Mouse (Mus musculus): ENCODE data around the gene Cherp.

The Cherp gene

DNA sequence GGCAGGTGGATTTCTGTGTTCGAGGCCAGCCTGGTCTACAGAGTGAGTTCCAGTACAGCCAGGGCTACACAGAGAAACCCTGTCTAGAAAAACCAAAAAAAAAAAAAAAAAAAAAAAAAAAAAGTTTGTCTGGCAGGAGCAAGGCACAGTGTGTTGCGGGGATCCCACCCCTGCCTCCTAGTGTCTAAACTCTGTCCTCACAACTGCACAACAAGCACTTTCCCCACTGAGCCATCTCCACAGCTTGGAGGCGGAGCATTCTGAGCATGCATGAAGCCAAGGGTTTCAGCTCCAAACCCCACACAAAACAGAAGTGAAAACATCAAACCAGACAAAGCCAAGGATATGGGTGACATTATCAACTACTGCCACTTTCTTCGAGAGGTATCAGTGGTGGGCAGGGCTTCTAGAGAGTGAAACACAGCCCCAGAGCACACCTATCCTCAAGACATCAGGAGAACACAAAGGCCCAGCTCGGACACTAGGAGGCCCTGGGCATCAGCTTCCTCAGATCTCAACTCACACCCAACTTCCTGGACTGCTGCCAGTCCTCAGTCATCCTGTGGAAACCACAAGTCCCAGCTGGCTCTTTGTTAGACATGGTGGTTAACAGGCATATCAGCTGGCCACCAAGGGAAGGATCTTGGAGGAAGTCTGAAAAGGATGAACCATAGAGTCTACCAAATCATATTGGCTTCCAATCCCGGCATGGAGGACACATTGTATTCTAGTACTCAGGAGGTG is 10.6 kb upstream of the Cherp start:
- DNase-seq (ENCODE audit: low read depth, low spot score): no peak

DNA sequence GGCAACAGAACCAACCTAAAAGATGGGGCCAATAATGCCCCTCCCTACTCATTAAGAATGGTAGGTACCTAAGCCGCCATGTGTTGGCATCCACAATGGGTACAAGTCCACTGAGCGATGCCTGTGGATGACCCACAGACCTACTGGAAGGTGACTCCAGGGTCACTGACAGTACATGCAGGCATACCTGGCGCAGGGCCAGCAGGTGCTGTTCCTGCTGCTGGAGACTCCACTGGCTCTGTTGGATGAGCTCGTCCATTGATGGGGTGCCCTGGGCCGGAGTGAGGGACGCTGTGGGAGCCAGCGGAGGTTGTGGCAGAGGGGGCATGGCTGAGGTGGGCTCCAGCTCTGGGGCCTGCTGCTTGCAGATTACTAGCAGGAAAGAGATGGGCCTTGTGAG is 4.3 kb downstream of the Cherp start:
- DNase-seq (ENCODE audit: low read depth, low spot score): no peak

DNA sequence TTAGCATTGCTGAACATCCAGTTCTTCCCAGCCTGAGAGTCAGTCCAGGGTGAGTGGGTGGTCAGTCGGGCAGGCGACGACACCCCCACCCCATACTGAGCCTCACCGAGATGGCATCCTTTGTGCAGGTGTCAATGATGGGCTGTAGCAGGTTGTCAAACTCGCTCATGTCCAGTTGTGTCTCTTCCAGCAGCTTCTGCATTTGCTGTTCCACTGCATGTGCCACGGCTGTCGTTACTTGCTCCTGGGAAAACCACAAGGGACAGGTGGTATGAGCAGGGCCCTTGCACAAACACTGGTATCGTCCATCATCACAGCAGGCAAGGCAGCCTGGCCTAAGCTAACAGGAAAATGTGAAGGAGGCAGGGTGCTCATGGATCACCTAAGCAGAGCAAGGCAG is 5.0 kb downstream of the Cherp start:
- no peak for DNase-seq (ENCODE audit: low read depth, low spot score)

DNA sequence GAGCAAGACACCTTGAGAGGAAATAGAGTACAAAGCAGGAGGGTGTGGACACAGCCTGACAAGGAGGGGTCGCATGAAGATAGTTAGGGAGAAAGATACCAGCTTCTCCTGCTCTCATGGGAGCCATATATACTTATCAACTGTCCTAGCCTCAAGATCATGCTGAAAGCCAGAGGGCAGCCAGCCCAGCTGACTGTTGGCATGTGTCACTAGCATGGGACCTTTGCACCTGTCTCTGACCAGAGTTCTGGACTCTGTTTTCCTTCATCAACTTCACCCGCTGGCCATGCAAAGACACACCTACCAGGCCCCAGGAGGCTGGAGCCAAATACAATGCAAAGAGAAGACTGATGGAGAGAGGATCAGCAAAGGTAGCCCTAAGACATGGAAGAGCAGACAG is 5.8 kb downstream of the Cherp start:
- no peak for DNase-seq (ENCODE audit: low read depth, low spot score)

DNA sequence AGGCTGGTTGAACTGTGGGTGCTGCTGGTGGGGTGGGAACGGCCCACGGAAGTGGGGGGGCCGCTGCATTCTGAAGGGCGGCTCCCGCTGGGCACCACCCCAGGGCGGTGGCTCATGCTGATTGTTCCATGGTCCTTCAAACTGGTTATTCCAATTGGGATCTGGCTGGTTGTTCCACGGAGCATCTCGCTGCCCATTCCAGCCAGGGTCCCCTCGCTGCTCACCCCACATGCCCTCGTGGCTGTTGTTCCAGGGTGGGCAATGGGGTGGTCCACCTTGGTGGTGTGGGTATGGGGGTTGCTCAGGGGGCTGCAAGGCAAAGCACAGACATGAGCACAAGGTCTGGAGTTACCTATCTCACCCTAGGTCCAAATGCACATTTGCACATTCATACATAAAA is 10.8 kb downstream of the Cherp start:
- no peak for DNase-seq (ENCODE audit: low read depth, low spot score)

DNA sequence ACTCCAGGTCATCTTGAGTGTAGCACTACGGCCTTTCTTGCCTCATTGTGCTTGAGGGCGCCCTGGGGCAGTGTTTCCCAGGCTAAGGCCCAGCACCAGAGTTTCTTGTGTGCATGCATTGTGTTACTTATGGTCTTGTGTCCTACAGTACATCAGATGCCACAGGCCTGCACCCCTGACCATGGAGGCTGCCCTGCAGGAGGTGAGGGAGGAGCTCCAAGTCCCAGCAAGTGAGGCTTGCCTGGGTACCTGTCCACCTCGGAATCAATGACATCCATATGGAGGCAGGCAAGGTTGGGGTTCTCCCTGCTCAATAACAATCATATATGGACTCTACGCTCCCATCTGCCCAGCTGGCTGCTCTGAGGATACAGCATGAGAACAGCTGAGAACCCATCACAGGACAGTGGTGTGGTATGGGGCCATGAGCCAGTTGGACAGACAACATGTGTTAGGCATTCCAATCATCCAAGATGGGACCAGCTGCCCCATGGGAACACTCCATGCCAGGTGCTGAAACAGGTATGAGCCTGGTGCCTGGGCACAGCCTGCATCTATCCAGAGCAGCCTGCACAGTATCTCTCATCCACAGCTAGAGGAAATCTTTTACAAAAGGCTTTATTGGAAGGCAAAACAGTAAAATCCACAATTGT is 15.0 kb downstream of the Cherp start:
- no peak for DNase-seq (ENCODE audit: low read depth, low spot score)

DNA sequence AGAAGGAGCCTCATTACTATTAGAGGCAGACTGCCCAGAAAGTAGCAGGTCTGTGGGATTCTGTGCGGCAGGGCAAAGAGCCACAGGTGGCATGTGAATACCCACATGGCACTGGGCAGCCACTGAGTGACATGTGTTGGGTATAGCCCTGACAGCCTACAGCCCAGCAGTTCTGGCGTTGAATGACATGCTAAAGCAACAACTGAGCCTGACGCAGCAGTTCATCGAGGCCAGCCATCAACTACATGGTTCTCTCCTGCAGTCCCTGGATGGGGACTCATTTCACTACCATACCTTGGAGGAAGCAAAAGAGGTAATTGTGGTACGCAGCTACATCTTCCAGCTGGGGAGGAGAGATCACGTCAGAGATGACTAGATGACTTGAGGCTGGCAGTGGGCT is 16.6 kb downstream of the Cherp start:
- no peak for DNase-seq (ENCODE audit: low read depth, low spot score)

DNA sequence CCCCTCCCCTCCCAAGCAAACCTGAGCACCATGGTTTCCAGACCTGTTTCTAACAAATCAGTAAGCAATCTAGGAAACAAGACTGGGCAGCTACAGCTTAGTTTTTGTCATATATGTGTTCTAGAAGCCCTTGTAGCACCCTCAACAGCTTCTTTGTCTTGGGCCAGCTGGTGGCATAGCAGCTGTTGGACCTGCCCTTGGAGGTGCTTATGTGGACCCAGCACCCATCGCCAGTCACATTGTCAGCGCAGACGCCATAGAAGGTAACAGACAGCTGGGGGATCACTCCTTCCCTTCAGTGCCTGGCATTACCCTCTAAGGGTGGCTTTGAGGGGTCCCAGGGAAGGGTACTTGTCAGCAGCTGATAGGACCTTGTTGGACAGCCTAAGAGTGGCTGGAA is 17.2 kb downstream of the Cherp start:
- no peak for DNase-seq (ENCODE audit: low read depth, low spot score)

DNA sequence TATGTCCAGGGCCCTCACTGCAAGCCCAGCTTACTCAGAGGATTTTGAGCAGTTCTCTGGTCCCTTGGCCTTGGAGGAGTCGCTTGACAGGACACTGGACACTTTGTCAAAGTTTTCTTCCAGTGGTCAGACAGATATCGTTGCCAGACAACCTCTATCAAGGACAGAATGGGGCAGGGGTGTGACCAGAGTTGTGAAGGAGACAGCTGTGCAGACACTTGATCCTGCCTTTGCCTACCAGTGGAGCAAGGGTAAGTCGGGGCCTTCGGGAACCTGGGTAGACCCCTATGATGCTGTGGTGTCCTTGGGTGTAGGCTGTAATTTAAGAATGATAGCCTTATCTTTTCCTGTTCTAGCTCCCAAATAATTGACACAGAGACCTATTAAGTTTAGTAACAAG is 19.7 kb downstream of the Cherp start:
- no peak for DNase-seq (ENCODE audit: low read depth, low spot score)

DNA sequence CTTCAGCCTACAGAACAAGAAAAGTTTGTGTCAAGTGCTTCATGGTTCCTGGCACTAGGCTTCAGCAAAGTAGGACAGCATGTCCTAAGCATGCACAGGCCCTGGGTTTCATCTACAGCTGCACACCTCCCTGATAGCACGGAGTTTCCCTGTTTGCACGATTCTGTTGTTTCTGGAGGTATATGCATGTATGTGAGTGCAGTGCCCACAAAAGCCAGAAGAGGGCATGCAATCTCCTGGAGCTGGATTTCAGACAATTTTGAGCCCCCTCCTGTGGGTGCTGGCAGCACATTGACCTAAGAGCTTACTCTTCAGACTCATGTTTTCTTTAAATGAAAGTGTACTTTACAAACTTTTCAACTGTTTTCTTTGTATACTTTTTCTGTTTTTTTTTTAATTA is 21.1 kb downstream of the Cherp start:
- DNase-seq (ENCODE audit: low read depth, low spot score): no peak

DNA sequence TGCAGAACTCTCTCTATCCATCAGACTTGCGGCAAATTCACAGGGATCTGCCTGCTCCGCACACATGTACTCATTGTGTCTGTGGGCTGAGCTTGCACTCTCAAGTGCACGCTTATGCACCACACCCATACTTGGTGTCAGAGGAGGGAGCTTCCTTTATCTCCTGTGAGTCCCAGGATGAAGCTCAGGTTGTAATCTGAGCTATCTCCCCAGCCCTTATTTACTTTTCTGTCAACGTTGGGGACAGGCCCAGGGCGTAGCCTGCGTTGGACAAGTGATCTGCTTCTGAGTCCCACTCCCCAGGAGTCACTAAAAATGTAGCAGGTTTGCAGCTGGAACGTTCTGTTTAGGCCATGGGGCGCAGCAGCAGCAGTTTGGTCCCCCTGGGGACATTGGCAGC is 23.5 kb downstream of the Cherp start:
- no peak for DNase-seq (ENCODE audit: low read depth, low spot score)

DNA sequence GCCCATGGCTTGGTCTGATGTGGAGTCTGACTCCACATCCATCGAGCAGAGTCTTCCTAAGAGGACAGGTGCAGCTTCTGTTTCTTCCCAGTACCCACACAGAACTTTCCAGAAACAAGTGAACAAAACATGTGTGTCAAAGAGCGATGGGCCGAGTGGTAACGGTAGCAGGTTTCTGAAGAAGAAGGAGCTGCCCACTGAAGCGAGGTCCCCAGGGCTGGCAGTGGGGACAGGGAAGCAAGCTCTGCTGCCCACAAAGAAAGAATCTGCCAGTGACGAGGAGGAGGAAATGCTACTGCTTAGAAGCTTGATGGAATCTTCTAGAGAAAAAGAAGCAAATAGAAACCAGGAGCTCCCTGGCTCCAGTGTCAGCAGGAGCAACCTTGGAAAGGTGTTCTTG is 30.0 kb downstream of the Cherp start:
- DNase-seq (ENCODE audit: low read depth, low spot score): no peak

DNA sequence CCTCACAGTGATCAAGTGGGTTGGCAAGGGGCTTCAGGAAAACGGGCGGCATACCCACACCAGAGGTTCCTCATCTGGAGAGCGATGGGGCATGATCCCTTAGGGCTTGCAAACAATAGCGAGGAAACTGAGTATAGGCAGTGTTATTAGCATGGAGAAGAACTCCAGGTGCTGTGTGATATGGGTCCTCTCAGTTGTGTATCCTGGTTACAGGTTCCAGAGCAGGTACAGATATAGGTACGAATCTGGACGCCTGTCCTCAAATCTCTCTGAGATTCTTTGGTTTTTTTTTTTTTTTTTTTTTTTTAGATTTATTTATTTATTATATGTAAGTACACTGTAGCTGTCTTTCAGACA is 31.1 kb downstream of the Cherp start:
- no peak for DNase-seq (ENCODE audit: low read depth, low spot score)

DNA sequence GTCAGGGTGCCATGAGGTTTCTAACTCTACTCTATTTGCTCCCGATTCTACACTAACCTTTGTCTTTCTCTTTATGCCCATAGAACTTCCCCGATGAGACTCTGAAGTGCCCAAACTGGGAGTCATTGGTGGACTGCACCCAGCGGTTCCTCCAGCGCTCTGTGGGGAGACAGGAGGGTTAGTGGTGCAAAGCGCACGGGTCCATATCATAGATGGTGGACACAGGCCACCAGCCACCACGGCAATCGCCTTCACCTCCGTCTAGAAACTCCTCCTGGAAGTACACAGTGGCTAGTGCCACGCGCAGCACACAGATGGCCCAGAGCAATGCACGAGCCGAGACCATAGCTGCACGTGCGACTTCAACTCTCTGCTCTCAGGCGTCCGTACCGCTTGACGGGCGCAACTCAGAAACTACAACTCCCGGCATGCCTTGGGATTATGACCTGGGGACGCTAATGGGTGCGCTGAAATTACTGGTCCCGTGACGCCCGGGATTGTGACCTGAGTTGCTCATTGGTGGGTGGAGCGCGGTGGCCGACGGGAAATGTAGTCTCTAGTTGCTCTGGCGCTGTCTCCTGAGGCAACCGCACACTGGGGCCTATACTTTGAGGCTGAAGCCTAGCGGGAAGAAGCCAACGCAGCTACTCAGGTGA is 31.6 kb downstream of the Cherp start, which contains the start of the genes Calr3 and 1700030K09Rik:
Gene Calr3 (minus strand): TSS at position 533 of the 656 bp plus-strand sequence.
Gene 1700030K09Rik (plus strand): TSS at position 543 of the 656 bp plus-strand sequence.
- DNase-seq (ENCODE audit: low read depth, low spot score): peak; percentile 95

DNA sequence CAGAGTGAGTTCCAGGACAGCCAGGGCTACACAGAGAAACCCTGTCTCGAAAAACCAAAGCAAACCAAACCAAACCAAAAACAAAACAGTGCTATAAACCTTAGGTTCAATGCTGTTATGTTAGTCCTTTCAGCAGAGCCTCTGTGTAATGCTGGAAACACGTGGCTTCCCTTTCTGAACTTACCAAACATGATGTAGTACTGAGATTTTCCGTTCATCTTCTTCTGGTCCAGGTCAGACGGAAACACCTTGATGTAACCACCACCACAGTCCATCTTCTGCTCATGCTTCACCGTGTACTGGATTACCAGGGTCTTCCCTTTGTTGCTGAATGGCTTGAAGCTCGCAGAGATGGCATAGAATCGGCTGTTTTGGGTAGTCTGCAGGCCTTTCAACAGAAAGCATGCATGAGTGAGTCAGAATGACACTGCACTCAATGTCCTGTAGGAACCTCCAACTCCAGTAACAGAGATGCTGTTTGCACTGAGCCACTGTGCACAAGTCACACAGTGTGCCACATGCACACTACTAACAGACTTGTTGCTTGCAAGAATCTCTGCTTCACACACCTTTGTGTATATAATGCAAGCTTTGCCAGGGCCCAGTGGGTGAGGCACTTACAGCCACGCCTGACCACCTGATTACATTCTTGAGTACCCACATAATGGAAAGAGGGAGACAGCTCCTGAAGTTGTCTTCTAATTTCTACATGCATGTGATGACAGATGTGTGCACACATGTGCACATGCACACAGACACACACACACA is 36.6 kb downstream of the Cherp start:
- DNase-seq (ENCODE audit: low read depth, low spot score): no peak

DNA sequence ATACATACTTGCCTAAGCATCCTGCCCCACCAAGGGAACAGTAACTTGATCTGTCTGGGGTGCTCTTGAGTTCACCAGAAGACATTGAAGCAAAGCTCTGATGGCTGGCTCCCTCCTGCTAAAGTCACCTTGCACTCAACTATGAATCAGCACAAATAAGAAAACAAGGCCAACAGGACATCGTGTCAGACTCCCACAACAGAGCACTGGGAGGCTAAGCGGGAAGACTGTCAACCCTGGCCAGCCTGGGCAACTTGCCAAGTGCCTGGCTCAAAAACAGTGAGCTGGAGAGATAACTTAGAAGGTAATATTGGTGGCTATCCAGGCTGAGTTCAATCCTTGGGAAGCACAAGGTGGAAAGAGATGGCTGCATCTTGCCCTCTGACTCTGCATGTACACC is 40.1 kb downstream of the Cherp start:
- no peak for DNase-seq (ENCODE audit: low read depth, low spot score)

DNA sequence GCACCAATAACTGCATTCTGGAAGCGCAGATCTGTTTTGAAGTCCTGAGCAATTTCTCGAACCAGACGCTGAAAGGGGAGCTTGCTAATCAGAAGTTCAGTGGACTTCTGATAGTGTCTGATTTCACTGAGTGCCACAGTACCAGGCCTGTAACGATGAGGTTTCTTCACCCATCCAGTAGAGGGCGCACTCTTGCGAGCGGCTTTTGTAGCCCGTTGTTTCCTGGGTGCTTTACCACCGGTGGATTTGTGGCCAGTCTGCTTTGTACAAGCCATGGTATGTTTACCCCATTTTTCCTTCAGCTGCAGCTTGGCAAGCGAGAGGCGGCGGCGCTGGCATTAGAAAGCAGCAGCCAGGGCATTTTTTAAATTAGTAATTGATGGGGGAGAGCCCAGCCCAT is 45.4 kb downstream of the Cherp start:
- no peak for DNase-seq (ENCODE audit: low read depth, low spot score)

DNA sequence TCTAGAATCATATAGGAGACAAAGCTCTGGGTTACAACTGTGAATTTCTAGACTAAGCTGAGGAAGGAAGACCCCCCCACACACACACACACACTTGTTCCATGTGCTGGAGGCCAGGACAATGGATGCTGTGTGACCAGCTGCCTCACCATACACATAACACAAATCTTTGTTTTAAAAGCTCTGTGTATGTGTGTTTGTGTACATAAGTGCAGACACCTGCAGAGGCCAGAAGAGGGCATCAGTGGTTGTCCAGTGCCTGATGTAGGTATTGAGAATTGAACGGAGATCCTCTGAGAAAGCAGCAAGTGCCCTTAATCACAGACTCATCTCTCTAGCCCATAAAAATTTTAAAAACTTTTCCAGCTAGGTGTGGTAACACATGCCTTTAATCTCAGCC is 52.1 kb downstream of the Cherp start:
- DNase-seq (ENCODE audit: low read depth, low spot score): no peak

DNA sequence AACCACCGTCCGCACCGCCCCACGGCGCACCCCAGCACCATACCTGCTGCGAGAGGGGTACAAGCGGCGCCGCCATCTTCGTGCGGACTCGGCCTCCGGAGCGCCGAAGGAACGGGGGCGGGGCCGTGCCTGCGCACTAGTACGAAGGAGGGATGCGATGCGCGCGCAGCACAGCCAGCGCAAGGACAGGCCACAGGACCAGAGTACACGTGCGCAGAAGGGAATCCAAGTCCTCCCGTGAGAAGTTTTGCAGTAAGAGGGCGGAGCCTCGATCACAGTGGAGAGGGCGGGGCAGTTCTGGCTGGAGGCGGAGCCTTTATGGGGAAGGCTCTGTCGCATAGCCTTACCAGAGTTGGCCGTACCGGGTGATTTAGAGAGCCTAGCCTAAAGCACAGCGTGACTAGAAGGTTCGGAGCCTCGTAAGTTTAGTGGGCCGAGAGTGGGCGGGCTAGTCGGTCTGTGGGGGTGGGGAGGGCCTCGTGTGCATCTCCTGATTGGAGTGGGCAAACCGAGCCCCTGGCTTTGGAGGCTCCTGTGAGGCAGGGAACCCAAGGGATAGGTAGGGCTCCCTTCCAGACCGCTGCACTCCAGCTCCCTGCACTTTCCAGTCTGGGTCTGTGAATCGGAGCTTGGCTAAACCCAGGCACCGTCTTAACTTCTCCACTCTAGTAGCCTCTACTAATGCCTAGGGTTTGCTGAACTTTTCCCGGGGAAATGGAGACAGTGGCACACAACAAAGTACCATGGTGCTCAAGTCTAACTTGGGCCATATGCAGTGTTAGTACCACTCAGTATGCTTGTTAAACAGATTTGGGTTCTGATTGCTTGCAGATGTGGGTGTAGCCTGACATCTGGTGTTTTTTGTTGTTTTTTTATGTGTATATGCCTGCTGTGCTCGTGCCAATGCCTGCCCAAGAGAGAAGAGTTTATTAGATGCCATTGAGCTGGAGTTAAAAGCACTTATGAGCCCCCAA is 53.4 kb downstream of the Cherp start, which contains the start of gene Eps15l1:
Gene Eps15l1 (minus strand): TSS at position 99 of the 974 bp plus-strand sequence.
- DNase-seq (ENCODE audit: low read depth, low spot score): peak; percentile 99

DNA sequence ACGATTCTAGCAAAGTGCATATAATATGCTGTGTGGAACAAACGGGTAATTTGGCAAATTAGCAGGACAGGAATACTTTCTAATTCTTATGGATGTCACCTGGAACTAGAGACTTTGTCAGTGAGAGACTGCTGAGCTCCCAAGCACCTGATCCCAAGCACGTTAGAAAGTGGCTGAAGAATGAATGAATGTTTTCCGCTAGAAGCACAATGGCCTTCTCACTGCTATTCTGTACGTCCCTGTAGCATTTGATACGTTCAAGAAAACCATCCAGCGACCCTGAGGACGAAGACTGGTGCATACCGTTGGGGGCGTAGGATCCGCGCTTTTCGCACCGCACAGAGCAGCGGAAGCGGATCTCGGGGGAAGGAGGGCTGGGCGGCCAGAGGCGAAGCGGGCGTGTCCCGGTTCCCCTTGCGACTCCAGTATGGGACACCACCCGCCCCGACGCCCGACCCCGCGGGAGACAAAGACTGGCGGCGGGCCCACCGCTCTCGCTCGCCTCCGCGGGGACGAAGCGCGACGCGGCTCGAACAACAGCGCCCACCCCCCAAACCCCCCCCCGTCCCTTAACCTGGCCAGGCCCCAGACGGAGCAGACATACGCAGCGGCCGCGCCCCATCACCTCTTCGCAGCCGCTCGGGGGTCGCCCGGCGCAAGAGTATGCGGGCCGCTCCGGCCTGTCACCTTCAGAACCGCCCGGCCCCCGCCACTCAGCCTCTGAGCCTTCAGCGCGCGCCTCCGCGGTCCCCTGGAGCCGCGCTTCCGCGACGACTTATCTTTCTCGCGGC is 54.3 kb downstream of the Cherp start:
- DNase-seq (ENCODE audit: low read depth, low spot score): peak; percentile 11

Data from embryo, embryonic 11.5 days (tissue).